Mouse (Mus musculus) testis, adult 2 months (tissue): ENCODE measurements around the gene Tbc1d32. TPM values are rescaled to one million over a fixed set of nuclear protein-coding genes. Genes with fewer than 3 reads are reported as not detected.
A peak's percentile ranks its signal among the peaks of the same experiment; 100 is the strongest.

Experiments used
- H3K27ac ChIP-seq: fragments of 200-500 bp; 2 replicates; pipeline ENCODE4 v1.5.1; 2012; ENCODE audit warnings: low read depth, low read length; ENCODE audit not compliant: control insufficient read depth, insufficient read depth
- H3K27me3 ChIP-seq: fragments of 200-500 bp; 2 replicates; pipeline ENCODE4 v1.6.1; 2012; ENCODE audit warnings: mild to moderate bottlenecking, low read length, moderate library complexity; ENCODE audit not compliant: control insufficient read depth, insufficient read depth
- H3K36me3 ChIP-seq: fragments of 200-500 bp; 2 replicates; pipeline ENCODE4 v1.6.1; 2012; ENCODE audit warnings: mild to moderate bottlenecking, low read length; ENCODE audit not compliant: control insufficient read depth, insufficient read depth
- H3K4me1 ChIP-seq: fragments of 200-500 bp; 2 replicates; pipeline ENCODE4 v1.6.1; 2012; ENCODE audit warnings: low read length; ENCODE audit not compliant: control insufficient read depth, insufficient read depth
- H3K4me3 ChIP-seq: fragments of 200-500 bp; 2 replicates; pipeline ENCODE4 v1.5.1; 2012; ENCODE audit warnings: low read depth, mild to moderate bottlenecking, low read length, moderate library complexity, mixed read lengths; ENCODE audit not compliant: control insufficient read depth
- CTCF ChIP-seq: fragments of 200-500 bp; IDR thresholded peaks from 2 replicates; pipeline ENCODE4 v1.5.1; 2012; ENCODE audit warnings: low read depth, mild to moderate bottlenecking, inconsistent platforms, low read length, moderate library complexity; ENCODE audit not compliant: control insufficient read depth, insufficient read depth, insufficient replicate concordance
- POLR2A ChIP-seq: fragments of 200-500 bp; IDR thresholded peaks from 2 replicates; pipeline ENCODE4 v1.6.1; 2012; ENCODE audit warnings: low read depth, mild to moderate bottlenecking, inconsistent platforms, low read length, moderate library complexity; ENCODE audit not compliant: control insufficient read depth
- polyA plus RNA-seq: library from polyadenylated mRNA; depleted of rRNA; stranded (reverse); fragments of >200 nt; gene quantifications from 2 replicates; pipeline ENCODE4 v1.2.3, GENCODE M21; 2012; rRNA removed

Gene Tbc1d32
- 2.0 and 2.5 TPM in 2 replicates for polyA plus RNA-seq

GRCm38 (mm10) chr10:56228568-56229209 is at the start of gene Tbc1d32:
Gene Tbc1d32, minus strand, starts transcription at chr10:56228689.
- TF ChIP-seq POLR2A (peak; percentile 70), CTCF (0 out of 2 replicates have a peak, but pooled peaks have one; percentile 2)
- no peaks in the 10 kb centered on the region for H3K27me3 ChIP-seq
- peaks cover 2% of the 10 kb centered on the region; the same call in 1 of the 2 replicates for H3K4me1 ChIP-seq
- peak within 1 kb of the TSS; percentile 92 for H3K27ac ChIP-seq
- peak within 1 kb of the TSS; percentile 86 for H3K4me3 ChIP-seq
- H3K36me3 ChIP-seq, result no peaks in the 10 kb centered on the region

GRCm38 (mm10) chr10:56227771-56228275 is 666 bp downstream of the Tbc1d32 start:
- H3K27ac ChIP-seq, result no peak overlapping the region
- TF ChIP-seq POLR2A (no peak), CTCF (no peak)
- peaks cover 2% of the 10 kb centered on the region; the same call in 1 of the 2 replicates for H3K4me1 ChIP-seq
- peak overlapping the region; percentile 57 for H3K4me3 ChIP-seq
- no peaks in the 10 kb centered on the region for H3K27me3 ChIP-seq
- H3K36me3 ChIP-seq, result no peaks in the 10 kb centered on the region

GRCm38 (mm10) chr10:56215797-56216196 is 12.7 kb downstream of the Tbc1d32 start:
- Histone ChIP-seq H3K36me3 (no peaks in the 10 kb centered on the region; the same call in 1 of the 2 replicates), H3K27ac (no peak overlapping the region), H3K4me1 (no peaks in the 10 kb centered on the region), H3K4me3 (no peak overlapping the region), H3K27me3 (no peaks in the 10 kb centered on the region)
- no peak for TF ChIP-seq POLR2A
- TF ChIP-seq CTCF, result no peak

- Histone ChIP-seq H3K4me3 (no peak overlapping the region), H3K27me3 (no peaks in the 10 kb centered on the region), H3K36me3 (no peaks in the 10 kb centered on the region; the same call in 1 of the 2 replicates), H3K27ac (no peak overlapping the region), H3K4me1 (no peaks in the 10 kb centered on the region)
- TF ChIP-seq POLR2A (no peak), CTCF (no peak)
Observed at GRCm38 (mm10) chr10:56210343-56210742, 18.1 kb downstream of the Tbc1d32 start.

- no peak overlapping the region for H3K27ac ChIP-seq
- TF ChIP-seq POLR2A (no peak), CTCF (no peak)
- no peaks in the 10 kb centered on the region for H3K4me1 ChIP-seq
- no peaks in the 10 kb centered on the region for H3K36me3 ChIP-seq
- no peak overlapping the region for H3K4me3 ChIP-seq
- no peaks in the 10 kb centered on the region for H3K27me3 ChIP-seq
Observed at GRCm38 (mm10) chr10:56206802-56207404, 21.6 kb downstream of the Tbc1d32 start.

GRCm38 (mm10) chr10:56204348-56204747 is 24.1 kb downstream of the Tbc1d32 start:
- Histone ChIP-seq H3K27ac (no peak overlapping the region), H3K36me3 (no peaks in the 10 kb centered on the region), H3K4me3 (no peak overlapping the region), H3K27me3 (no peaks in the 10 kb centered on the region), H3K4me1 (no peaks in the 10 kb centered on the region)
- no peak for TF ChIP-seq POLR2A
- no peak for TF ChIP-seq CTCF

- H3K4me3 ChIP-seq, result no peak overlapping the region
- H3K36me3 ChIP-seq, result no peaks in the 10 kb centered on the region
- TF ChIP-seq POLR2A (no peak), CTCF (no peak)
- H3K27me3 ChIP-seq, result no peaks in the 10 kb centered on the region
- no peak overlapping the region for H3K27ac ChIP-seq
- H3K4me1 ChIP-seq, result no peaks in the 10 kb centered on the region
Observed at GRCm38 (mm10) chr10:56199902-56200301, 28.6 kb downstream of the Tbc1d32 start.

- Histone ChIP-seq H3K4me1 (no peaks in the 10 kb centered on the region), H3K36me3 (no peaks in the 10 kb centered on the region), H3K27me3 (no peaks in the 10 kb centered on the region), H3K4me3 (no peak overlapping the region), H3K27ac (no peak overlapping the region)
- TF ChIP-seq POLR2A (no peak), CTCF (no peak)
Observed at GRCm38 (mm10) chr10:56198691-56199090, 29.8 kb downstream of the Tbc1d32 start.
